25 mouse cellular contexts compared by ENCODE assay signal in genomic region chr17:44118231-44118630, GRCm38 (mm10). TPM values are rescaled to one million over a fixed set of nuclear protein-coding genes. Genes with fewer than 3 reads are reported as not detected.
A peak's percentile ranks its signal among the peaks of the same experiment; 100 is the strongest.
DNase-seq lines count a peak whose midpoint lies in the region; ATAC-seq lines count a peak whose summit lies in the region.
"Had no signal": no experiment of that assay in that cellular context is flagged by ENCODE, and none has a peak within 500 bp of the region (broad histone marks: within the 10 kb centered on the region; RNA-seq: fewer than 3 reads in every experiment).

No protein-coding gene starts in this region.

- peak; percentile 12 for DNase-seq in embryonic facial prominence, embryonic 14.5 days (ENCODE audit: low spot score)
- no peak for DNase-seq in embryonic facial prominence, embryonic 10.5 days (ENCODE audit: low spot score)
- peak; percentile 33 for DNase-seq in 416B (ENCODE audit: low read depth)
- peak; percentile 52 for DNase-seq in adipocyte (ENCODE audit: low spot score)
- no peak for DNase-seq in layer of hippocampus, adult 9-10 months (ENCODE audit: low spot score)
- DNase-seq: adrenal gland, adult 2 months; adrenal gland, postnatal 10 days; adrenal gland, postnatal 25 days; cerebellum, adult 11 months; cerebellum, adult 18-20 months; cerebellum, adult 8-10 months; cerebellum, adult 9-11 months; cerebellum, postnatal 14 days; cerebellum, postnatal 36 days; embryo, embryonic 11 days had no signal

- 62% methylated on average over 4 of the region's 4 CpGs for WGBS in embryonic facial prominence, embryonic 14.5 days
- WGBS in embryonic facial prominence, embryonic 10.5 days = 72% methylated on average over 4 of the region's 4 CpGs
- 86% methylated on average over 4 of the region's 4 CpGs for WGBS in hindbrain, embryonic 12.5 days

- H3K27ac ChIP-seq in embryonic facial prominence, embryonic 14.5 days (replicated peaks; ENCODE audit: low read depth, low read length) = no peak overlapping the region
- H3K27ac ChIP-seq in embryonic facial prominence, embryonic 10.5 days (replicated peaks) = no peak overlapping the region
- no peak overlapping the region for H3K27ac ChIP-seq in hindbrain, embryonic 12.5 days
- H3K27ac ChIP-seq: embryonic facial prominence, embryonic 12.5 days; embryonic facial prominence, embryonic 15.5 days; forebrain, embryonic 10.5 days; forebrain, embryonic 12.5 days had no signal

- H3K4me2 ChIP-seq in embryonic facial prominence, embryonic 14.5 days (ENCODE audit: low read depth, low read length) = no peak overlapping the region
- no peak overlapping the region for H3K4me2 ChIP-seq in hindbrain, embryonic 12.5 days (replicated peaks)
- H3K4me2 ChIP-seq: embryonic facial prominence, embryonic 12.5 days; embryonic facial prominence, embryonic 15.5 days; forebrain, embryonic 12.5 days had no signal

- H3K27me3 ChIP-seq in embryonic facial prominence, embryonic 14.5 days (replicated peaks; ENCODE audit: control insufficient read depth, insufficient read depth, low read length) = no peaks in the 10 kb centered on the region
- no peaks in the 10 kb centered on the region for H3K27me3 ChIP-seq in embryonic facial prominence, embryonic 10.5 days (replicated peaks; ENCODE audit: low read depth, poor library complexity, severe bottlenecking)
- H3K27me3 ChIP-seq in hindbrain, embryonic 12.5 days = no peaks in the 10 kb centered on the region
- H3K27me3 ChIP-seq: embryonic facial prominence, embryonic 12.5 days; embryonic facial prominence, embryonic 15.5 days; forebrain, embryonic 12.5 days; Patski had no signal

- no peaks in the 10 kb centered on the region for H3K36me3 ChIP-seq in embryonic facial prominence, embryonic 14.5 days (ENCODE audit: control insufficient read depth, insufficient read depth, low read length)
- no peaks in the 10 kb centered on the region for H3K36me3 ChIP-seq in embryonic facial prominence, embryonic 10.5 days (replicated peaks)
- no peaks in the 10 kb centered on the region for H3K36me3 ChIP-seq in hindbrain, embryonic 12.5 days
- H3K36me3 ChIP-seq: embryonic facial prominence, embryonic 12.5 days; embryonic facial prominence, embryonic 15.5 days; forebrain, embryonic 10.5 days; forebrain, embryonic 12.5 days had no signal

- no peak overlapping the region for H3K4me3 ChIP-seq in embryonic facial prominence, embryonic 14.5 days (ENCODE audit: low read depth, low read length)
- H3K4me3 ChIP-seq in embryonic facial prominence, embryonic 10.5 days = no peak overlapping the region
- H3K4me3 ChIP-seq in hindbrain, embryonic 12.5 days = no peak overlapping the region
- H3K4me3 ChIP-seq: embryonic facial prominence, embryonic 12.5 days; embryonic facial prominence, embryonic 15.5 days; erythroblast, embryonic 14.5 days; forebrain, embryonic 10.5 days; forebrain, embryonic 12.5 days had no signal

- no peaks in the 10 kb centered on the region for H3K9me3 ChIP-seq in embryonic facial prominence, embryonic 14.5 days (ENCODE audit: control insufficient read depth, low read length)
- no peaks in the 10 kb centered on the region for H3K9me3 ChIP-seq in embryonic facial prominence, embryonic 10.5 days
- H3K9me3 ChIP-seq in hindbrain, embryonic 12.5 days (replicated peaks) = no peaks in the 10 kb centered on the region
- H3K9me3 ChIP-seq: embryonic facial prominence, embryonic 12.5 days; embryonic facial prominence, embryonic 15.5 days; forebrain, embryonic 10.5 days; forebrain, embryonic 12.5 days had no signal

- no peak for ATAC-seq in embryonic facial prominence, embryonic 14.5 days (ENCODE audit: low read depth)
- no peak for ATAC-seq in hindbrain, embryonic 12.5 days (ENCODE audit: low FRiP score)
- ATAC-seq: activated CD4-positive, CD25-positive, alpha-beta regulatory T cell, adult 4 months; forebrain, embryonic 14.5 days; forebrain, embryonic 16.5 days; Patski had no signal

- H3K9ac ChIP-seq in embryonic facial prominence, embryonic 14.5 days (ENCODE audit: low read depth, low read length) = no peak overlapping the region
- H3K9ac ChIP-seq in hindbrain, embryonic 12.5 days = no peak overlapping the region
- H3K9ac ChIP-seq: embryonic facial prominence, embryonic 12.5 days; embryonic facial prominence, embryonic 15.5 days; forebrain, embryonic 12.5 days had no signal

- peaks cover 9% of the 10 kb centered on the region; the same call in 1 of the 2 replicates for H3K4me1 ChIP-seq in embryonic facial prominence, embryonic 14.5 days (ENCODE audit: control insufficient read depth, insufficient read depth, low read length)
- peaks cover 13% of the 10 kb centered on the region for H3K4me1 ChIP-seq in embryonic facial prominence, embryonic 10.5 days
- no peaks in the 10 kb centered on the region for H3K4me1 ChIP-seq in hindbrain, embryonic 12.5 days
- H3K4me1 ChIP-seq: embryonic facial prominence, embryonic 12.5 days; embryonic facial prominence, embryonic 15.5 days; forebrain, embryonic 12.5 days had no signal

RNA-seq across cellular contexts. Expression of gene Enpp4, which starts 12.6 kb away (rescaled TPM):
- 3.9 TPM in 2 replicates for polyA plus RNA-seq in embryonic facial prominence, embryonic 14.5 days (2014; fragmentation: Nextera tagmentation; extraction: Ambion mirVana)
- 2.2 and 3.1 TPM in 2 replicates for polyA plus RNA-seq in embryonic facial prominence, embryonic 10.5 days (2016; fragmentation: Nextera tagmentation; extraction: Ambion mirVana)
- polyA plus RNA-seq in hindbrain, embryonic 12.5 days (2016; fragmentation: Nextera tagmentation; extraction: Ambion mirVana) = 3.9 and 4.3 TPM in 2 replicates

RNA-seq across cellular contexts. Expression of gene Enpp5, which starts 39.6 kb away (rescaled TPM):
- polyA plus RNA-seq in embryonic facial prominence, embryonic 14.5 days (2014; fragmentation: Nextera tagmentation; extraction: Ambion mirVana) = 11.5 and 14.6 TPM in 2 replicates
- polyA plus RNA-seq in embryonic facial prominence, embryonic 10.5 days (2016; fragmentation: Nextera tagmentation; extraction: Ambion mirVana) = 6.1 and 6.5 TPM in 2 replicates
- 39.4 and 40.4 TPM in 2 replicates for polyA plus RNA-seq in hindbrain, embryonic 12.5 days (2016; fragmentation: Nextera tagmentation; extraction: Ambion mirVana)

Comparison
In these comparisons a context has a peak if more than half of its experiments do, and no peak if none do; other contexts are left out.
1. DNase-seq: peak in embryonic facial prominence, embryonic 14.5 days (single experiment), 416B (single experiment) and adipocyte (single experiment); none in embryonic facial prominence, embryonic 10.5 days (single experiment) and layer of hippocampus, adult 9-10 months (single experiment).